Mouse (Mus musculus) thymus, postnatal 36 days (tissue): ENCODE measurements around the gene Pkig.

Source experiments
- DNase-seq, 2 experiments: peaks; one replicate each; pipeline ENCODE4 v3.0.0; 2022; ENCODE audit warnings: mixed read lengths in 2 of 2

Pkig gene

DNA sequence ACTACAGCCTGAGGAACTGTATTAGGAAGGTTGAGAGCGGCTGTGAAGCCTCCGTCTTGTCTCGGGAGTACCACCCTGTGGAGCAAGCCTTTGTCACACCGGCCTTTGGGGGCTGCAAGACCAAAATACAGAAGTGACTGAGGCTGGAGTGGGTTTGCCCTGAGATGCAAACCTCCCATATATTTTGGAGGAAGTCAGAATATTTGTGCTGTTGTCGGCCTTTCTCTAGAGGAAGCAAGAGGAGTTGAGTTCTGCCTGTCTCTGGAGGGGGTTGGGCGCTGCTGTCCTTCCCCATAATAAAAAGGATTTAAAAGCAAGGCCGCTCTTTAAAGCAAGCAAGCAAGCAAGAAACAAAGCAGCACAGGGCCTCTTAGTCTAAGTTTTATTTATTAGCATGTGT is 103.2 kb downstream of the Pkig start:
- no peak for DNase-seq

DNA sequence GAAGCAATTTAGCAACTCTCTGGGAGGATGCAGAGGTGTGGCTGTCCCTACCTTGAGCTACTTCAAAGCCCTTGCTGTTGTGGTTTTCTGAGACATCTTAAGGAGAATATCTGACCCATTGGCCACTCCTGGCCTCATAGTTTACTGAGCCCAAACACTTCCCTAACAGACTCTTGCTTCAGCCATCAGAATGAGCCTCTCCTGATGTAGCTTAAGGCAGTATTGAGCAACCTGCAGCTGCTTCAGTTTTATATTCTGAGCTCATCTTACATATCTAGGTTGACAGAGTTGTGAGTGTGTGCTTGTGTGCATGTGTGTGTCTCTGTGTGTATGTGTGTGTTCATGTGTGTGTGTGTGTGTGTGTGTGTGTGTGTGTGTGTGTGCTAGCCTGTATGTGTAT is 108.1 kb downstream of the Pkig start:
- DNase-seq: no peak

DNA sequence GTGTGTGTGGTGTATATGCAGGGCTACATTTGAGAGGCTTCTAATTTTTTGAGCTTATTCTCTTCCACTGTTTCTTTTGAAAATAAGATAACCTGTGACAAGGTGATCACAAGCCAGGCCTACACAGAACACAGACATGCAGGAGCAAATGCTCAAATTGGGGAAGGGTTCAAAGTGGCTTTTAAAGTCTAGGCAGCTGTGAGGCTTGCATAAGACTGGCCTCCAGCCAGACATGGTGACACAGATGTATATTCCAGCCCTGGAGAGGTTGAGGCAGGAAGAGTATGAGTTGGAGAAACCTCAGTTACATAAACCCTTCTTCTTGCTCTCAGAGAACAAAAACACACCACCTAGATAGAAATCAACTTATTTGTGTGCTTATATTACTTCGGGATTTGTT is 108.7 kb downstream of the Pkig start:
- no peak for DNase-seq

DNA sequence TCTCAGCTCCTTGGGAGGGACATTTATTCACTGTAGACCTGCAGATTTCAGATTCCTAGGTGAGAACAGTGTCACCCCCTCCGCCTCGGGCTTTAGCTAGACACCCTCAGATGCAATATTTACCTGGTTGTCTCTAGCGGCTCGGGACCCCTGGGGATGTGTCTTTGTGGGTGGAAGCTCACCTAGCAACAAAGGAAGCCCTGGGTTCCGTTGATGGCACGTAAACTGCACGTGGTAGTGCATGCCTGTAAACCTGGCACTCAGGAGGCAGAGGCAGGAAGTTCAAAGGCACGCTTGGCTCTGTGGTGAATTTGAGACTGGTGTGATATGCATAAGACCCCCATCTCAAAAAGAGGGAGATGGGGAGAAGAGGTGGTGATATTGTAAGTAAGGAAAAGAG is 112.5 kb downstream of the Pkig start:
- peak; percentile 31 to 52 for DNase-seq
